Mouse (Mus musculus) lung, postnatal 0 days (tissue): ENCODE measurements around the gene Man1c1.

Experiments
- CTCF ChIP-seq: IDR thresholded peaks from 2 replicates; pipeline ENCODE4 v1.5.1; 2016; ENCODE audit warnings: antibody characterized with exemption, mild to moderate bottlenecking
- EP300 ChIP-seq: IDR thresholded peaks from 2 replicates; pipeline ENCODE4 v1.6.1; 2016; ENCODE audit warnings: antibody characterized with exemption, mild to moderate bottlenecking, control low read depth

GRCm38 (mm10) chr4:134628058-134628457 lies 76.0 kb downstream of the Man1c1 start:
- TF ChIP-seq CTCF (no peak), EP300 (no peak)
